Mouse (Mus musculus) T-helper 2 cell (primary cell): Measurements from ENCODE around the gene Fam166a.

Source experiments
- in situ Hi-C: fragments of 300-600 bp; cut with MboI, MseI; formaldehyde crosslinking; loops from one replicate; pipeline ENCODE4 v1.15.1; 2025; ENCODE audit warnings: high pct_unique_total_duplicates

Gene Fam166a

GRCm38 (mm10) chr2:25267746-25268309 lies 49.3 kb downstream of the Fam166a start:
- in situ Hi-C loops, result loop anchor here (25.0 kb wide), 1 partner anchor 881 kb away; no protein-coding TSS in a partner anchor
